Mouse (Mus musculus): ENCODE measurements around the gene Unc13d.

DNA sequence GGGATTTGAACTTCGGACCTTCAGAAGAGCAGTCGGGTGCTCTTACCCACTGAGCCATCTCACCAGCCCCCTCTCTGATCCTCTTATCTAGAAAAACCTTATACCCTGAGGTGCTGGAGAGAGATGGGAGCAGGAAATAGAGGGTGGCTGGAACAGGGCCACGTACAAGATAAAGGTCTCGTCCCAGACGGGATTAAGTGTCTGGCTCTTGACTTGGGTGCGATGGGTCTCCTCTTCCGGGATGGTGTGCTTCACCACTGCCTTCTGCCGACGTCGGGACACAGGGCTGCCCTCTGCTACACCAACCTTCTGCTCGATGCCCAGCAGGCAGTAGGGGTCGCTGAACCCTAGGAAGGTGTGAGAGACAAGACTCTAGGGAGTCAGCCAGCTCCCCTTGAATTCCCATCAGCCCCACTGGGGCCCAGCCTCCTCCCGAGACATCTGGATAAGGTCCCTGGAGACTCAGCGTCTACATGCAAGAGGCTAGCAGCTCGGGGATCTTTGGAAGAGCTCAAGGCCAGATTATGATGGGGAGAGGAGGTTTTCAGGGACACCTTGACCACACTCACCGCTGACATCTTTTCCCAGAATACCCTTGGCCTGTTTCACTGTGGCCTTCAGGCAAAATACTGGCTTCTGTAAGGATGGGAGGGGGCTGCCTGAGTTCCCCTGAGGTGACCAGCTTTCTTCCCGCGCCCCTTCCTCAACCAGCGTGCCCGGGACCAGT, 2.1 kb downstream of the Unc13d start:
- TF ChIP-seq TAL1 (IDR thresholded peaks at IDR 0.05; ENCODE audit: low read length) (no peak), GATA1 (IDR thresholded peaks at IDR 0.05; ENCODE audit: low read length) (no peak)

All from erythroblast, embryonic 14.5 days (primary cell).